Mouse (Mus musculus) ES-Bruce4 (cell line): ENCODE data around the gene Fgf23.

Source experiments
- CTCF ChIP-seq: IDR thresholded peaks from one replicate; pipeline ENCODE4 v1.8.1; 2011; ENCODE audit warnings: low read depth, low read length
- POLR2A ChIP-seq: IDR thresholded peaks from one replicate; pipeline ENCODE4 v1.8.1; 2011; ENCODE audit warnings: low read length; ENCODE audit not compliant: insufficient read depth

DNA sequence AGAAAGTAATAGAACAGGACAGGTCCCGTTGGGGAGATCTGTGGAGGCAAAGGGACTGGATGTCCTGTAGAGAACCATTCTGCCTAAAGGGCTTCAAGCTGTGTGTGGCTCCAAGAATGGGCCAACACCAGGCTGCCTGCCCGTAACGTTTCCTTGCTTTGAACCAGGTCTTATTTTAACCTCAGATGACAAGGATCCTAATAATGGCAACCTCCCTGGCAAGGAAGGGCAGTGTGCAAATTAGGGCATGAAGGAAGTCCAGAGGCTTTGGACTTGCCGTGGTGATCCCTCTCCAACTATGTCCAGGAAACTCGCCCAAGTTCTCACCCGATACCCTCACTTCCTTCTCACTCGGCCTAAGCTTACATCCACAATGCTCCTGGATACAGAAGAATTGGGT is 47.9 kb upstream of the Fgf23 start:
- TF ChIP-seq CTCF (no peak), POLR2A (no peak)
